10 mouse cellular contexts compared by ENCODE assay signal in the genomic region with DNA sequence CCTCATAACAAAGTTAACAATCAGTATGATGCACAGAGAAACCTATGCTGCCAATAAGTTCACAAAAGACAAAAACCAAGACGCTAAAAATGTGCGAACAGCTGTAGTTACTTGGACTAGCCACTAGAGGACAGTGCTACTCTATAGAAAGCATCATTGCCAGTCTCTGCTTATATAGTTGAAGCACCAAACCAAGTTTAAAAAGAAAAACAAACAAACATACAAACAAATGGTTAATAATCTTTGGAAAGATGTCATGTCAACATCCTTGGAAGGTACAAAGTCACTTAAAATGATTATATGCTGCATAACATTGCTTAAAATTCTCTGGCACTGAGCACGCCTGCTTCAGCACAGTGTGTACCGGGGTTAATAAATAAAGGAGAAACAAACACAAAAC. TPM values are rescaled to one million over a fixed set of nuclear protein-coding genes. Genes with fewer than 3 reads are reported as not detected.
DNase-seq lines count a peak whose midpoint lies in the region; ATAC-seq and TF ChIP-seq lines count a peak whose summit lies in the region.
"Had no signal": no experiment of that assay in that cellular context is flagged by ENCODE, and none has a peak within 500 bp of the region (broad histone marks: within the 10 kb centered on the region; RNA-seq: fewer than 3 reads in every experiment).

No protein-coding gene starts in this region.

- no peak overlapping the region for H3K4me2 ChIP-seq in lung, embryonic 14.5 days
- H3K4me2 ChIP-seq: limb, embryonic 15.5 days had no signal

- H3K9ac ChIP-seq in lung, embryonic 14.5 days: no peak overlapping the region
- H3K9ac ChIP-seq: limb, embryonic 15.5 days had no signal

- no peak for ATAC-seq in cerebellum, adult (ENCODE audit: insufficient number of reproducible peaks, low FRiP score, low TSS enrichment)
- ATAC-seq in lung, embryonic 14.5 days (ENCODE audit: insufficient read depth): no peak
- ATAC-seq in hematopoietic stem cell, adult 5-6 weeks (replicated peaks in 1 of 2; ENCODE audit: insufficient read depth in 1 of 2, low FRiP score in 2 of 2, low TSS enrichment in 1 of 2, low read depth in 1 of 2, poor library complexity in 2 of 2, severe bottlenecking in 2 of 2): peak; percentile 68 to 71; a peak in 3 of 4 replicates

- peak overlapping the region; percentile 78 for H3K4me3 ChIP-seq in cerebellum, adult 2 months (replicated peaks; ENCODE audit: insufficient read depth, low read depth, low read length)
- H3K4me3 ChIP-seq in lung, embryonic 14.5 days (ENCODE audit: low read depth, low read length): no peak overlapping the region
- H3K4me3 ChIP-seq: erythroblast, embryonic 14.5 days; limb, embryonic 15.5 days had no signal

- DNase-seq in cerebellum, adult 2 months: peak in 1 of 2 experiments; percentile 73
- peak; percentile 81 for DNase-seq in lung, embryonic 14.5 days
- no peak for DNase-seq in lung, postnatal 4 days
- peak; percentile 63 for DNase-seq in retina, postnatal 1 day
- DNase-seq in ovary, postnatal 36 days (ENCODE audit: low spot score): no peak
- DNase-seq in spleen, postnatal 14 days (ENCODE audit: low spot score in 2 of 2): no peak

- no peaks in the 10 kb centered on the region for H3K36me3 ChIP-seq in lung, embryonic 14.5 days (ENCODE audit: insufficient read depth)
- H3K36me3 ChIP-seq: limb, embryonic 15.5 days had no signal

- peaks cover 16% of the 10 kb centered on the region; the same call in 1 of the 2 replicates for H3K4me1 ChIP-seq in cerebellum, adult 2 months (ENCODE audit: control insufficient read depth, insufficient read depth, low read length)
- H3K4me1 ChIP-seq in lung, embryonic 14.5 days (ENCODE audit: insufficient read depth): no peaks in the 10 kb centered on the region

- H3K27ac ChIP-seq in cerebellum, adult 2 months (ENCODE audit: insufficient read depth, low read length): peak overlapping the region; percentile 34; the same call in 1 of the 2 replicates
- no peak overlapping the region for H3K27ac ChIP-seq in lung, embryonic 14.5 days (ENCODE audit: low read depth)
- H3K27ac ChIP-seq: limb, embryonic 15.5 days had no signal

- no peaks in the 10 kb centered on the region for H3K27me3 ChIP-seq in cerebellum, adult 2 months (ENCODE audit: control insufficient read depth, insufficient read depth, low read length)
- peaks cover 15% of the 10 kb centered on the region for H3K27me3 ChIP-seq in lung, embryonic 14.5 days (ENCODE audit: insufficient read depth, low read length)

- peak; percentile 57; the same call in 1 of the 2 replicates for TF ChIP-seq CTCF in cerebellum, adult 2 months (IDR thresholded peaks at IDR 0.05; ENCODE audit: borderline replicate concordance, insufficient read depth, low read depth, low read length)
- peak; percentile 99 for TF ChIP-seq CTCF in lung, embryonic 14.5 days (IDR thresholded peaks at IDR 0.05; ENCODE audit: low read depth)

- no peaks in the 10 kb centered on the region for H3K9me3 ChIP-seq in lung, embryonic 14.5 days (ENCODE audit: low read depth, low read length)
- H3K9me3 ChIP-seq: limb, embryonic 15.5 days had no signal

- no peak for TF ChIP-seq POLR2A in cerebellum, adult 2 months (IDR thresholded peaks at IDR 0.05; ENCODE audit: borderline replicate concordance, insufficient read depth, low read length)

- WGBS in cerebellum, adult 2 months: 10% methylated on average over 4 of the region's 4 CpGs
- 46% methylated on average over 4 of the region's 4 CpGs for WGBS in lung, embryonic 14.5 days

RNA-seq across cellular contexts. Expression of a gene that starts 5.6 kb away (rescaled TPM):
- polyA plus RNA-seq in cerebellum, adult 2 months (2012; rRNA removed): 72.7 and 73.6 TPM in 2 replicates
- 2.6 and 3.3 TPM in 2 replicates for polyA plus RNA-seq in lung, embryonic 14.5 days (2014; fragmentation: Nextera tagmentation; extraction: Ambion mirVana)
- not detected in 2 replicates for total RNA-seq in hematopoietic stem cell, adult 5-6 weeks (2017)
- polyA plus RNA-seq: erythroblast, embryonic 14.5 days had no signal

Comparison
In these comparisons a context has a peak if more than half of its experiments do, and no peak if none do; other contexts are left out.
1. DNase-seq: peak in lung, embryonic 14.5 days (single experiment) and retina, postnatal 1 day (single experiment); none in lung, postnatal 4 days (0 of 2), ovary, postnatal 36 days (single experiment) and spleen, postnatal 14 days (0 of 2).
2. ATAC-seq: peak in hematopoietic stem cell, adult 5-6 weeks (2 of 2); none in cerebellum, adult (single experiment) and lung, embryonic 14.5 days (single experiment).
3. RNA of a gene that starts 5.6 kb away (polyA plus RNA-seq): 72.7 to 73.6 TPM in cerebellum, adult 2 months; 2.6 to 3.3 TPM in lung, embryonic 14.5 days; every median in the first group is over 10 times any median in the second.